Mouse (Mus musculus): ENCODE measurements around the gene Erg. TPM values are rescaled to one million over a fixed set of nuclear protein-coding genes. Genes with fewer than 3 reads are reported as not detected.

Gene Erg
- polyA plus RNA-seq, 1 experiment from 2014 or later = 12.2 TPM

DNA sequence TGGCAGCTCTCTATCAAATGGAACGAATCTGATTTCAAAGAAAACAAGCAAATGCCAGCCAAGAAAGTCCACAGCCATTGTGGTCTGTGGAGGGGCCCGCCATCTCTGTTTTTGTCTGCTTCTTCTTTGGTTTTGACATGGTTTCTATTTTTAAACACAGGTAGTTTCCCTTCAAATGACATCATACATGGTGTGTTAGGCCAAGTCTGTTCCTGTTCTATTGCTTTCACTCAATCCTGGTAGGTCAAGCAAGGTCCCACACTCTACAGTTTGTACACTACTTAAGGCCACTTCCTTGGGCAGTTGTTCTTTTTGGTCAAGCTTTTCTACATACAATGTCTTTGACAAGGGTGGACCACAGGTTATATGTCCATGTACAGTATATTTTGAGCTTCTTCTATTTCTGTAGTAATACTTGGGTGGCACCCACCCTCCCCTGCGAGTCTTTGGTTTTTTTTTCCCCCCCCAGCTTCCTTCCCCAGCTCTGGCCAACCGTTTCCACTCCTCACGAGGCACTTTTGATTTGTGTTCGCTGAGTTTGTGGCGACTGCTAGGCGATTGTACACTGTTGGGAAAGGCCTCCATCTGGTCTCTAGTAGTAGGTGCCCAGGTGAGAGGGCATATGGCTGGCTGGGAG is 226.1 kb downstream of the Erg start:
- no peaks in the 10 kb centered on the region for H3K9me3 ChIP-seq
- no peaks in the 10 kb centered on the region for H3K27me3 ChIP-seq
- no peak overlapping the region for H3K4me2 ChIP-seq
- no peaks in the 10 kb centered on the region for H3K36me3 ChIP-seq
- H3K9ac ChIP-seq = no peak overlapping the region
- no peak overlapping the region for H3K4me3 ChIP-seq
- H3K4me1 ChIP-seq = peaks cover 1% of the 10 kb centered on the region; the same call in 1 of the 2 replicates
- WGBS = 76% methylated on average over 8 of the region's 8 CpGs
- ATAC-seq (ENCODE audit: borderline replicate concordance, extremely low read depth, low FRiP score, low TSS enrichment) = no peak
- H3K27ac ChIP-seq = no peak overlapping the region

DNA sequence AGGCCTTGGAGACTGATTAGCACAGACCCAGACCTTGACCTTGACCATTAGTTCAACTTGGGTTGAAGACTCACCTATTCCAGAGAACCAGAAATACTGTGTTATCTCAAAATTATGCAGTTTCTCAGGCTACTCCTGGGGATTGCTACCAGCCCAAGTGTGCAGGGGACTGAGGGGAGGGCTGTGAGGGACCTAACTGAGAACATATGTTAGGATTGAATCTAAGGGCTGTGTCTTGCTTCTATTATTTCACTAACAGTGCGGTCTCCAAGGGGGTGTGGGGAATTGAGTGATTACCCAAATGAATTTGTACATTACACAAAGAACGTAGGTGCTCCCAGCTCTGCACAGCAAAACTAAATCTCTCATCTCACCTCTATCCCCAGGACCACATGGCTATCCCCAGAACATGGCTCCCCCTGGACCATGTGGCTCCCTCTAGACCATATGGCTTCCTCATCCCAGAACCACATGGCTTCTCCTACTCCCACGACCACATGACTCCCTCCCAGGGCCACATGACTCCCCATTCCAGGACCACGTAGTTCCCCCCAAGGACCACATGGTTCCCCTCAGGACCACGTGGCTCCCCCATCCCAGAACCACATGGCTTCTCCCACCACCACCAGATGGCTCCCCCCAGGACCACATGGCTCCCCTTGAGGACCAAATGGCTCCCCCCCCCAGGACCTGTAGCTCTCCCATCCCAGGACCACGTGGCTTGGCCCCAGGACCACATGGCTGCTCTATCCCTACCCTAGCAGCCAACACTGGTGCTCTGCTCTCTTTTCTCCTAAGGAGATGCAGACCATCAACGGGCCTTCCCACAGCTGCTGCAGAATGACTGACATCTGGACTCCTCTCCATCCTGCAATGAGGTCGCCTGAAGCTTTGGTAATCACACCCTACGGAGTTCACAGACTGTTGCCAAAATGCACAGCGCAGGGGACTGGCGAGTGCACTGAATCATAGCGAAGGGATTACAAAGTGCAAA is 229.1 kb downstream of the Erg start:
- 77% methylated on average over 12 of the region's 12 CpGs for WGBS
- H3K36me3 ChIP-seq = no peaks in the 10 kb centered on the region
- H3K4me2 ChIP-seq = no peak overlapping the region
- H3K9ac ChIP-seq = no peak overlapping the region
- no peak overlapping the region for H3K27ac ChIP-seq
- no peak for ATAC-seq (ENCODE audit: borderline replicate concordance, extremely low read depth, low FRiP score, low TSS enrichment)
- H3K4me1 ChIP-seq = no peaks in the 10 kb centered on the region
- no peak overlapping the region for H3K4me3 ChIP-seq
- no peaks in the 10 kb centered on the region for H3K27me3 ChIP-seq
- no peaks in the 10 kb centered on the region for H3K9me3 ChIP-seq

DNA sequence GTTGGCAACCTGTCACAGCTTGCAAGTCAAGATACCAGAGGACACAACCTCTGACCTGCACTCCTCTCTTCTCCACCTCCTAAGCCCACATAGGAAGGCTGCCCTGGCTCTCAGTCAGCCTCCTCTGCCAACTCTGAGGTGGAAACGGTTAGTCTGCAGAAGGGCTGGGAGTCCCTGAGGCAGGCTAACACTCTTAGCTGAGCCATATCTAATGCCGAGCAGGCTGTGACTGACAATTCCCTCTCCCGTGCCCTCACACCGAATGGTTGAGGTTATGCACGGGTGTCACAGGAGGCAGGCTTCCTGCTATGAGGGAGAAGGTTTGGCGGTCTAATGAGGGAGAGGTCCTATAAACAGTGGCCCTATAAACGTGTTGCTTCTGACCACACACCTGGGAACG is 232.6 kb downstream of the Erg start:
- H3K4me3 ChIP-seq = no peak overlapping the region
- H3K4me1 ChIP-seq = peaks cover 11% of the 10 kb centered on the region; the same call in 1 of the 2 replicates
- WGBS = 51% methylated on average over 8 of the region's 8 CpGs
- no peak overlapping the region for H3K27ac ChIP-seq
- no peak overlapping the region for H3K9ac ChIP-seq
- H3K9me3 ChIP-seq = no peaks in the 10 kb centered on the region
- H3K36me3 ChIP-seq = no peaks in the 10 kb centered on the region
- H3K27me3 ChIP-seq = no peaks in the 10 kb centered on the region
- no peak overlapping the region for H3K4me2 ChIP-seq
- no peak for ATAC-seq (ENCODE audit: borderline replicate concordance, extremely low read depth, low FRiP score, low TSS enrichment)

DNA sequence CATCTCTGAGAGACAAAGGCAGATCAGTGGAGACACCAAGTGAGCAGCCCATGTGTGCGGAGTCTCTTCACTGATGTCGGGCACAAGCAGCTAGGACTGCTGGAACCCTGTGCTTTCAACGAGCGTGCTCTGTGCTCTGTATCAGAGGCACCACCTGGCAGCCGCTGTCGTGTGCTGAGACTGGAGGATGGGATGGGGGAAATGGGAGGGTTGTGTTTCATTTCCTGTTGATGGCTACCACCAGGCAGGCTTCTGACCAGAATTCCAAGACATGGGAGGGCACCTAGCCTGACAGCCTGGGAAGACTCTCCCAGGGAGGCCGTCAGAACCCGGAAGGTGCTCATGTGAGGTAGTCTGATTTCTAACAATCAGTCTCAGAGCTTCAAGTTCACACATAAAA is 234.1 kb downstream of the Erg start:
- no peak for ATAC-seq (ENCODE audit: borderline replicate concordance, extremely low read depth, low FRiP score, low TSS enrichment)
- H3K27ac ChIP-seq = no peak overlapping the region

DNA sequence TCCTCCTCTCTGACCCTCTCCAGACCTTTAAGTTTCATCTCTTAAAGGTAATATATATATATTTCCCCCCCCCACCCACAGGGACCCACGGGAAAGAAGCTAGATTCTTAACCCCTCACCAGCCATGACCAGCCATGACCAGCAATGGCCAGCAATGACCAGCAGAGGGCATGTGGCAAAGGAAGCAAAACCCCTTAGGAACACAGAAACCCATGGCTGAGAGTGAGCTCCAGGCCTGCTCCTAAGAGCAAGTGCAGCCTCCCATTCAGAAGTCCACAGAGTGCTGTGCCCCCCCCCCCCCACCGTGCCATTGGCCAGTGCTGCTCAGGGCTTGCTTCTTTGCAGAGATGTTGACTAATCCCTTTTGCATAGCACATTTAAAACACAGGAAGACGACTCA is 235.9 kb downstream of the Erg start:
- H3K4me1 ChIP-seq = peaks cover 27% of the 10 kb centered on the region
- ATAC-seq (ENCODE audit: borderline replicate concordance, extremely low read depth, low FRiP score, low TSS enrichment) = 0 out of 2 replicates have a peak, but pooled peaks have one; percentile 13
- WGBS = 25% methylated on average over 3 of the region's 3 CpGs
- H3K27ac ChIP-seq = no peak overlapping the region
- no peak overlapping the region for H3K4me3 ChIP-seq
- no peaks in the 10 kb centered on the region for H3K9me3 ChIP-seq
- no peak overlapping the region for H3K9ac ChIP-seq
- H3K36me3 ChIP-seq = no peaks in the 10 kb centered on the region
- H3K27me3 ChIP-seq = no peaks in the 10 kb centered on the region
- H3K4me2 ChIP-seq = no peak overlapping the region

More for the DNA sequence above, 234.1 kb downstream of the Erg start:
- Histone ChIP-seq H3K4me3 (no peak overlapping the region), H3K4me2 (no peak overlapping the region), H3K27me3 (no peaks in the 10 kb centered on the region), H3K36me3 (no peaks in the 10 kb centered on the region), H3K9me3 (no peaks in the 10 kb centered on the region), H3K4me1 (peaks cover 20% of the 10 kb centered on the region), H3K9ac (no peak overlapping the region)
- 42% methylated on average over 8 of the region's 8 CpGs for WGBS

DNA sequence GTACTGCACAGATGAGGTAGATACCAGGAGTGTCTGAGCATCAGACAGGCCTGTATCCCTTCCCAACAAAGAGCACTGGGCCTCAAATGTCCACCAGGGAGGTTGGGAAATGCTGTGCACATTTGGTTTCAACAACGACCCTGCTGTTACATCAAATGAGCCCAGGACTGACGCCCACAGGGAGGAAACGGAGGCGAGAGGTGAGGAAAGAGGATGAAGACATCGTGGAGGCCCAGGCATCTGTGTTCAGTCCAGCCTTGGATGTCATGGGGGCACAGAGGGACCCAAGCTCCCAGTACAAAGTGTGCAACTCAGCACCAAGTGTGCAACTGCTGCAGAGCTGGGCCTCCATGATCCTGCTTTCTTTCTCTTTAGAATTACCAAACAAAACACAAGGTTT is 236.6 kb downstream of the Erg start:
- Histone ChIP-seq H3K4me1 (peaks cover 29% of the 10 kb centered on the region), H3K27ac (0 out of 2 replicates have a peak overlapping the region, but pooled peaks have one; percentile 11), H3K27me3 (no peaks in the 10 kb centered on the region), H3K9me3 (no peaks in the 10 kb centered on the region), H3K4me3 (no peak overlapping the region), H3K9ac (no peak overlapping the region), H3K36me3 (no peaks in the 10 kb centered on the region), H3K4me2 (no peak overlapping the region)
- ATAC-seq (ENCODE audit: borderline replicate concordance, extremely low read depth, low FRiP score, low TSS enrichment) = no peak
- 46% methylated on average over 5 of the region's 5 CpGs for WGBS

DNA sequence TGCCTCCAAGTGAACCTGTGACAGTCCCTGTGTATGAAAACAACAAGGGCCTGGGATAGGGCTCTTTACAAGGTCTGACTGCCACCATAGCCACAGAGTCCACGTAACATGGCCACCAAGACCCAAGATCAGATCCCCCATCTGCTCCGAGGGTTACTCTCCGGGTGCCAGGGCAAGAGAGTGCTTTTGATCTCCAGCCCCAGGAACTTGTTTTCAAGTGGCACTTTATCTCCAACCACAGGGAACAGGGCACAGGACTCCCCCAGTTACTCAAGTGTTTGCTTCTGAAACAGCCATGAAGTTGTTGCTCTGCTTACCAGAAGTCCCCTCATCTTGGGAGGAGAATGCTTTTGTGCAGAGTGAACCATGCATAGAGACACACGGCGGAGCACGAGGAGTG is 237.0 kb downstream of the Erg start:
- H3K4me2 ChIP-seq = no peak overlapping the region
- peaks cover 29% of the 10 kb centered on the region for H3K4me1 ChIP-seq
- no peak overlapping the region for H3K27ac ChIP-seq
- no peaks in the 10 kb centered on the region for H3K9me3 ChIP-seq
- no peaks in the 10 kb centered on the region for H3K36me3 ChIP-seq
- no peak overlapping the region for H3K4me3 ChIP-seq
- ATAC-seq (ENCODE audit: borderline replicate concordance, extremely low read depth, low FRiP score, low TSS enrichment) = no peak
- no peaks in the 10 kb centered on the region for H3K27me3 ChIP-seq
- H3K9ac ChIP-seq = no peak overlapping the region
- WGBS = 71% methylated on average over 6 of the region's 6 CpGs

DNA sequence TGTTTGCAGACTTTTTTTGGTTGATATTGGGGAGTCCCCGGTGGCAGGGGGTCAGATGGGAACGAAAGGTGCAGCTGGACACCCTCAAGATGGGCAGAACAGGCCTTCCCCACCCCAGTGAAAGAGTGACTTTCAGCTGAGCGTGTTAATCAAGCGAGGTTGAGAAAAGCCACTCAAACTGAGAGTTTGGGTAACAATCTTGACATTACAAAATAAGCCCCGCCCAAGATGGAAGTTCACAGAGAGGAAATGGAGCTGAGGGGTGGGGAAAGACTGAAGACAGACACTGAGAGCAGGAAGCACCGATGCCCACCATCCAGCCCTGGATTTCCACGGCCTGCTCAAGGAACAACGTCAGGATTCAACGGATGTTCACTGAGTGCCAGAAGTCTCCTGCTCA is 237.8 kb downstream of the Erg start:
- Histone ChIP-seq H3K4me2 (no peak overlapping the region), H3K4me1 (peaks cover 29% of the 10 kb centered on the region), H3K9me3 (no peaks in the 10 kb centered on the region), H3K36me3 (no peaks in the 10 kb centered on the region), H3K4me3 (no peak overlapping the region), H3K27ac (no peak overlapping the region), H3K9ac (no peak overlapping the region), H3K27me3 (no peaks in the 10 kb centered on the region)
- ATAC-seq (ENCODE audit: borderline replicate concordance, extremely low read depth, low FRiP score, low TSS enrichment) = no peak
- WGBS = 77% methylated on average over 9 of the region's 9 CpGs

DNA sequence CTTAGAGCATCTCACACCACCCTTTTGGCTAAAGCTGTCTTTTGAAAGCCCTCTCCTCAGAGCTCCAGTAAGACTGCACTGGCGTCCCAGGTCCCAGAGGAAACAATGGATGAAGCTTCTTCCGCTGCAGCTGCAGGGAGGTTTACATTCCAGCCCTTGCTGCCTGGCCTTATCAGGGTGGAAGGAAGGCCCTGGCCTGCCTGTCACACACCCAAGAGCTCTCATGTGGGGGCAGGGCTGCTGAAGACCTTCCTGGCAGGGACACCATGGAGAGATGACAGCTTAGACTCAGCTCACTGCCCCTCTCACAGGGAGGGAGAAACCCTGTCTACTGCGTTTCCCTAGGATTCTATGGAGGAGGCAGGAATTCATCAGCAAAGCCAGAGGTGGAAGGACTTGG is 239.2 kb downstream of the Erg start:
- peak; percentile 83 for ATAC-seq (ENCODE audit: borderline replicate concordance, extremely low read depth, low FRiP score, low TSS enrichment)
- H3K9me3 ChIP-seq = no peaks in the 10 kb centered on the region
- no peaks in the 10 kb centered on the region for H3K36me3 ChIP-seq
- no peak overlapping the region for H3K9ac ChIP-seq
- 6% methylated on average over 3 of the region's 3 CpGs for WGBS
- no peak overlapping the region for H3K4me3 ChIP-seq
- H3K27me3 ChIP-seq = no peaks in the 10 kb centered on the region
- H3K4me1 ChIP-seq = peaks cover 29% of the 10 kb centered on the region
- H3K4me2 ChIP-seq = peak overlapping the region; percentile 26; the same call in 1 of the 2 replicates
- peak overlapping the region; percentile 72 for H3K27ac ChIP-seq

DNA sequence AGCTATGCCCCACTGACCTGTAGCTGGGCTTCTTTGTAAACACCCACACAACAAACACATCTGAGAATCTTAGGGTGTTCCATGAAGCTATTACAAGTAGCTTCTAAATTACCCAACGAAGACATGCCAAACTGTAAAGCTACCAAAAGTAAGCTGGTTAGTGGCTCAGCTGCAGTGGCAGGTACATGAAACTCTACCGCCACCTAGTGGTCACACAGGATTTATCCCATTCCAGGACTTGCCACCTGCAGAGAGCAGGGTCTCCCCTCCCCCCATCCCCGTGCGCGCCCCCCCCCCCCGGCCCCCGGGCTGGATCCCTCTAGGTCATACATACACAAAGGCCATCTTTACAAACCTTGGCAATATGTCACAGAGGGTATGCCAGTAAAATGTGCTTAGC is 240.5 kb downstream of the Erg start:
- Histone ChIP-seq H3K4me3 (no peak overlapping the region), H3K36me3 (no peaks in the 10 kb centered on the region), H3K4me2 (no peak overlapping the region), H3K9me3 (no peaks in the 10 kb centered on the region), H3K4me1 (peaks cover 38% of the 10 kb centered on the region), H3K27me3 (no peaks in the 10 kb centered on the region), H3K9ac (no peak overlapping the region), H3K27ac (no peak overlapping the region)
- WGBS = 3% methylated on average over 7 of the region's 7 CpGs
- ATAC-seq (ENCODE audit: borderline replicate concordance, extremely low read depth, low FRiP score, low TSS enrichment) = no peak

DNA sequence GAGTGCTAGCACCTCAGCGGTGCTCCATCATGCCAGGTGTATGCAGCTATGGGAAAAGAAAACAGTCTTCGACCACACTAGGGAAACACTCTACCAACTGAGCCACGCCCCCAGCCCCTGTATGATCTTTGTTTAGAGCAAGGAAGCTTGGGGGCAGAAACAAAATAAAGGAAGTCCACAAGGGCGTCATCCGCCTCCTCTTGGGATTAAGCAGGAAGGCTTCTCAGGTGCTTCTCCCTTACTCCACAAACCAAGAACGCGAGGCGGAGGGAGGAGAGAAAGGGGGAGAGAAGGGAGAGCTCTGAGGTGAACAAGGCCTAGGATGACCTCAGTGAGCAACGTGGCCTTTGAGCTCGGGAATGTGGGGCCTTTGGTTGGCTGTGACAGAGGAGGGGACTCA is 241.4 kb downstream of the Erg start:
- no peak for ATAC-seq (ENCODE audit: borderline replicate concordance, extremely low read depth, low FRiP score, low TSS enrichment)
- no peaks in the 10 kb centered on the region for H3K36me3 ChIP-seq
- 0 out of 2 replicates have a peak overlapping the region, but pooled peaks have one; percentile 7 for H3K27ac ChIP-seq
- H3K4me1 ChIP-seq = peaks cover 37% of the 10 kb centered on the region
- H3K4me2 ChIP-seq = no peak overlapping the region
- H3K27me3 ChIP-seq = no peaks in the 10 kb centered on the region
- H3K9ac ChIP-seq = no peak overlapping the region
- H3K4me3 ChIP-seq = no peak overlapping the region
- 43% methylated on average over 10 of the region's 10 CpGs for WGBS
- no peaks in the 10 kb centered on the region for H3K9me3 ChIP-seq

DNA sequence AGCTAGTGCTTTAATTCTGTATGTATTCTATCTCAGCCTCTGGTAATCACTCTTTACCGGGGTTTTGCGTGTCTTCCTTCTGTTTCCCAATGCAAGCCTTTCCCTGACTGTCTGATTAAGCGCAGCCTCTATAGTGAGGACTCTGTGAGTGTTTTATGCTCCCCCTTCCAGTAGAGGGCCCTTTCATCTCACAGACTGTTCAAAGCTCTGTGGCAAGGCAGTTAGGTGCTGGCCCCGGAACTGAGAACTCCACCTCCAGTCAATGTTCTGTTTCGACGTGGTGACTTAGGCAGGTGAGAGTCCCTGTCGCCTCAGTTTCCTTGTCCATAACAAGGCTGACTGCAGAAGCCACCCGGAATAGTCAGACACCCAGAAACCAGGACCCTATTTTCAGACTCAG is 244.4 kb downstream of the Erg start:
- no peaks in the 10 kb centered on the region for H3K9me3 ChIP-seq
- no peak overlapping the region for H3K4me2 ChIP-seq
- H3K4me3 ChIP-seq = no peak overlapping the region
- no peak overlapping the region for H3K9ac ChIP-seq
- H3K27me3 ChIP-seq = no peaks in the 10 kb centered on the region
- no peaks in the 10 kb centered on the region for H3K36me3 ChIP-seq
- no peak overlapping the region for H3K27ac ChIP-seq
- WGBS = 69% methylated on average over 8 of the region's 8 CpGs
- no peak for ATAC-seq (ENCODE audit: borderline replicate concordance, extremely low read depth, low FRiP score, low TSS enrichment)
- H3K4me1 ChIP-seq = peaks cover 18% of the 10 kb centered on the region

Measured in lung, embryonic 15.5 days (tissue).